Mouse (Mus musculus): ENCODE results near the gene Nfix.
"Not testable (repeated sequence)": the region's sequence is repeated elsewhere in the genome, so short reads cannot be mapped to it uniquely, and the experiment has no call there.

Gene Nfix

GRCm38 (mm10) chr8:84832034-84832717 lies 32.0 kb upstream of the Nfix start:
- DNase-seq = peak; percentile 67

- no peak for DNase-seq
Measured at GRCm38 (mm10) chr8:84831490-84831889, 31.3 kb upstream of the Nfix start, which contains the start of gene Gadd45gip1. Gene Gadd45gip1, plus strand, starts transcription at chr8:84831522.

- not testable (repeated sequence) for DNase-seq
Measured at GRCm38 (mm10) chr8:84826518-84826917, 26.4 kb upstream of the Nfix start.

DNA sequence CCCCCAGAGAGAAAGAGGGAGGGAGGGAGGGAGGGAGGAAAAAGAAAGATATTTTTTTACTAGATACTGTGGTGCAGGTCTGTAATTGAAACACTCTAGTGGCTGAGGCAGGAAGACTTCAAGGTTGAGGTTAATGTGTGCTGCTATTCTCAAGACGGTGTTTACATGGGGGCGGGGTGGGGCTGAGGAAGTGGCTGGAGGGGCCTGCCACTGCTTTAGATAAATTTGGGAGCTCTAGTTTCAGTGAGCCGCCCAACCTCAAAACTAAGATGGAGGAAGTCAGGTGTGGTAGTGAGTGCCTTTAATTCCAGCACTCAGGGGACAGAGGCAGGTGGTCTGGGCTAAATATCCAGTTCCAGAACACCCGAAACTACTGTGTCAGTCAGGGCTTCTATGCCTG lies 25.5 kb upstream of the Nfix start:
- DNase-seq = no peak

DNA sequence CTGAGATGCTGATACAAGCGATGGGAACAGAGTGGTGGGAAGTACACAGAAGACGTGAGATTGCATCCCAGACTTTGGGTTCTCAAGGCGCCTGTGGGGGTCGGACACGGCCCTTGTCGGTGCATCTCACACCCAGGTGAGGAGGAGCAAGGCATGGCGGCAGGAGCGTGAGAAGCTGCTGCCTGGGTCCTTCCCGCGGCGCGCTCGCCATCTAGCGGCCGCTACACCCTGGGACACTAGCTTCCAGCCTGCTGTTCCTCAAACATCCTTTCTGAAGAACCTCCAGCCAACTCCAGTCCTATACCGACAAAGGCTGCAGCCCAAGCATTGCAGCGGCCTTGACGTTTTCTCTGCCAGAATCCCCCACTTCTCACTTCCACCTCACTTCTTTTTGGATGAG lies 23.5 kb upstream of the Nfix start:
- DNase-seq = no peak

- DNase-seq = no peak
Measured at GRCm38 (mm10) chr8:84822723-84823122, 22.6 kb upstream of the Nfix start, which contains the start of gene Dand5. Gene Dand5, minus strand, starts transcription at chr8:84822823.

DNA sequence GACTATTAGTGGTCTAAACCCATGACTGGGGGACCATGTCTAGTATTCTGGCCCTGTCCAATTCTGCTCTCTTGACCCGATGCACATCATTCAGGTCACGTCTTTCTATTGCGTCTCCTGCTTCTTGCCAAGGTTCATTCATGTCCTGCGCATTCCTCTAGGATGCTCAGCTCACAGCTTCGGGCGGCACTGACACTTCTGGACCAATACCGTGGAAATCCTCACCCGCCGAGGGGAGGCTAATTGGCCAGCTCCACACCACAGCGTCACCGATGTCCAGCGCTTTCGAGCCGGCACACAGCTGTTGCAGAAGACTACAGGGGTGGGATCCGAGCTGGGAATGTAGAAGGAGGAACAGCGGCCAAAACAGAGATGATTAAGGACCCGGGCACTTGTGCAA lies 16.0 kb upstream of the Nfix start:
- DNase-seq = no peak

DNA sequence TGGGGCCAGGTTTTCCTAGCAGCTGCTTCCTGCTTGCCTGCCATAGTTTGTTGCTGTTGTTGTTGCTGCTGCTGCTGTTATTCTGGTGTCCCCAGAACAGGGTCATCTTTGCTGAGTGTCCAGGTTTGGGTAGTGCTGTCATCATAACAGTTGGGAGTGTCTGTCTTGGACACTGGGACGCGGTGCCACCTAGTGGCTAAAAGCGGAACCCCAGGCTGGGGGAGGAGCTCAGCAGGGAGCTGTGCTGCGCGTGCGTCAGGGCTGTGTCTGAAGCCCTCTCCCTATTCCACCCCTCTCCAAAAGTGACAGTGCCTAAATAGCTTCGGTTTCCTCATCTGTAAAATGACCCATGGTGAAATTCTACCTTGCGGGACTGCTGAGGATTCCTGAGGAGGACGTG lies 15.4 kb upstream of the Nfix start:
- peak; percentile 85 for DNase-seq

DNA sequence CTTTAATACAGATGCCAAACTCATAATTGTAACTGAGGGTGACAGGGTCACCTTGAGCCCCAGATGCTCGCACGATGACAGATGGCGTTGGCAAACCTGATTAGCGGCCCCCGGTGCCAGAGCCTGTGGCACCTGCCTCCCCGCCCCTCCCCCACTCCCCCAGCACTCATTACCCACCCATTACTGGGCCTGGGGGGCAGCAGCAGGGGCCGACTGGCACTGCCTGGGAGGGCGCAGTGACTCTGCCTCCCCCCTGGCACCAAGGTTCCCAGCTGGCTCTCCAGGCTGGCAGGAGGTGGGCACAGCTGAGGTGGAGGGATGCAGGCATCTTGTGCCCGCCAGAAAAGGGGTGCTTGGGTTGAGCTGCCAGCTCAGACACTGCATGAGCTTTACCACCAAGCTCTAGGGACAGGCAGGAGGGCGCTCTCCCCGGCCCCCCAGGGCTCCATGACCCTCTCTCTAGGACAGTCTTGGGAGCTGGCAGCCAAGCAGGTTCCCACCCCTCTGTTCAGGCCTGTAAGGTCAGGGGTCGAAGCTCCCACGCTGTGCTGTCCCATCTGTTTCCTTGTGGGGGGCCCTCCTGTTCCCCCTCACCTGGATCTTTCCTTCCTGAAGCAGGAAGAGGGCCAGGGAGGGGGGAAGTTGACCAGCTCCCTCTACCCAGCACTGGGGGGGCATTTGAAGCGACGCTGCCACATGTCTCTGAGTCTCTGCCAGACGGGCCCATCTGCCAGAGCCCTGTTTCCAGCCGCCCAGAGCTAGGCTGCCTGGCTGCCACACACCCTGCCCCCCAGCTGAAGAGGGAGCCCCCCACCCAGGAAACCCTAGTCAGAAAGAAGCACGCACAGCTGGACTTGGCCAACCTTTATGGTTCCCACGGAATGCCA lies 14.7 kb upstream of the Nfix start:
- no peak for DNase-seq

DNA sequence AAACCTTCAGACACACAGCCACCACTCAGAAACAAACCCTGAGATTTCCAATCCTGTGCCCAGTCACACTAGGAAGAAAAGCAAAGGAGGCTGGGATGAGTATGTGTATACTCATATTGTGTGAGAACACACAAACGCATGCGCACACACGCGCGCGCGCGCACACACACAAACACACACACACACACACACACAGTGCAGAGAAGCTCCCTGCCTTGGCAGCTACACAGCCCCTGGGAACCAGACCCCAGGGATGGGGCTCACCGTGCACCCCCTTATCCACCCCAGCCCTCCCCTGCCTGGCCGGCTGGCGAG lies 14.1 kb upstream of the Nfix start:
- no peak for DNase-seq

GRCm38 (mm10) chr8:84813830-84814229 lies 13.7 kb upstream of the Nfix start:
- no peak for DNase-seq

DNA sequence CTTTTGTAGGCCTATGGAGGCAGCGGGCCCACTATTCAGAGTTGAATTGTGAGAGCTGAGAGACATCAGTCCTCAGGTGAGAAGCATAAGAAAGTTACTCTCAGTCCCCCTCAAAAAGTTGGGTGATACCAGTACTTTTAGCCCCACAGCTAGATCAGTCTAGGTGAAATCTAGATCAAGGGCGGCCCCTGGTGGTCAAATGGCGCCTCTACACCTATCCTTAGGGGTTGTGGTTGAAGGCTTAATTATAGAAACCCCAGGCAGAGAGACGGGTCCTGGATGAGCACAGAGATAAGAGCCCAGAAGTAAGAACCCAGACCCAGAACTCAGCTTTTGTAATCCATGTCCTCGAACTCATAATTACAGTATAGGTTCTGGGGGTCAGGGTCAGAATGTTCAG lies 12.9 kb upstream of the Nfix start:
- peak; percentile 66 for DNase-seq

DNA sequence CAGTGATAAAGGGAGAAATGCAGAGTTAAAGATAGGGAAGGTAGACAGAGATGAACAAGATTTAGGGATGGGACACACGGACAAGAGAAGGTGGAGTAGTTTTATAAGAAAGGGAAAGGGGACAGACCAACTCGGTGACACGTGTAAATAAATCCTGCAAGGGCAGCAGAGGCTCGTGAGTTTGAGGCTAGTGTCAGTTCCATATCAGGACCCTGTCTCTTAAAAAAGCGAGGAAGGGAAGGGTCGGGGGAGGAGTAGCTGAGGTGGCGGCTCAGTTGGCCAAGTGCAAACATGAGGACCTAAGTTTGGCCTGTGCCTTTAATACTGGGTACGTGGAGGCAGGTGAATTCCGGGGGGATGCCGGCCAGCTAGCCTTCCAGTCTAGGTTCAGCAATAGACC lies 11.2 kb upstream of the Nfix start:
- DNase-seq = no peak

DNA sequence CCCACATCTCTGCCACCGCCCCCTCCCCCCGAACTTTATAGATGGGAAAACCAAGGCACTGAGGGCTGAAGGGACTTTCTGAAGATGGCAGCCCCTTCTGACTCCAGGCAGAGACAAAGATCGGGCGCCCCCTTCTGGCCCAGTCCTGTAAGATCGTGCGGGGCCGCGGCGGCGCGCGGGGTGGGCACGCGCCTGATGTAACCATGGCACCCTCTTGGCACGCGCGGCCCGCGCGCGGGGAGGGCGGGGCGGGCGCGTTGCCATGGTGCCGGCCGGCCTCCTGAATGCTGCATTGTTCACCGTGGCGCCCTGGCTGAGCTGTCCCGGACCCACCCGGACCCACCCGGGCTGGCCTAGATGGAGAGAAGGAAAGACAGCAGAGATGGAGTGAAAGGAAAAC lies 10.8 kb upstream of the Nfix start:
- DNase-seq = peak; percentile 90

DNA sequence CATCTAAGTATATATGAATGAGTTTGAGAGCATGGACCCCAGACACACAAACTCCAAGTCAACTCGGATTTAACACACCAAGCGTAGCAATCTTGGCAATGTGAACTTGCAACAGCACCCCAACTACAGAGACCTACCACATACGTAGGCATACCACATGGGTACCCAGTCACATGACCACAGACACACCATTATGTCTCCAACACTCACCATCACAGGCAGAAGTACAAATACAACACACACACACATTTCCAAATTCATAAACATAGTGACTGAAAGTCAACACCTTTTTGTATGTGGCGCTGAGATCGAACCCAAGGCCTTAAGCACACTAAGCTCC lies 9.8 kb upstream of the Nfix start:
- DNase-seq = no peak

GRCm38 (mm10) chr8:84809109-84809940 lies 9.2 kb upstream of the Nfix start:
- no peak for DNase-seq

- DNase-seq = no peak
Measured at GRCm38 (mm10) chr8:84806031-84806430, 5.9 kb upstream of the Nfix start.

DNA sequence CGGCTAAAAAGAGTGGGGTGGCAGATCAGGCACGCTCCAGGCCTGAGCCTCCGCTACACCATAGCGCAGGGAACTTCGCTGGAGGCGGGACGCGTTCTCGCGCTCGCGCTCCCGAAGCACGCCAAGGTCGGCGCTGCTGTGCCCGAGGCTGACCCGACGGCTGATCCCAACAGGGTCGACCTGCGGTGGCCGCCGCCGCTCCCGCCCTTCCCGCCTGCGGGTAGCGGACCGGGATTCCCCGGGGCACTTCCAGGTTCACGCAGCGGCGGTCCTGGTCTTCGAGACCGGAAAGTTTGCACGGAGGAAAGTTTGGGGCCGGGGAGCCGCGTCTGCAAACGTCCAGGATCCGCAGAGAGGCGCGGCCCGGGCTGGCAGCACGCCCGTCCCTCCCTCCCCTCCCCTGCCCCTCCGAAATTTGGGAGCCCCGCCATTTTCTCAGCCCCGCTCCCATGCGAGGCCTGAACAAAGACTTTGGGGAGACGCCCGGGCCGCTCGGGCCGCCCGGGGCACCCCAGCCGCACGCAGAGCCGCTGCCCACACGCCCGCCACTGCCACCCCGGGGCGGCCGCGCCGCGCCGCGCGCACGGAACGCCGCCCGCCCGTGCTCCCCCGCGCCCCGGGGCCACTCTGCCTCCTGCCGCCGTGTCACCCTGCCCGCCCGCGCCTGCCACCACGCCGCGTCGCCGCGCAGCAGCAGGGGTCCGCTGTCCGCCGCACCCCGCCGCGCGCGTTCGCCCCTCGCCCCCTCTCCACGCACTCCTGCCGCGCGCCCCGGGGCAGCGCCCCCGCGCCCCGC lies 810 bp downstream of the Nfix start:
- no peak for DNase-seq

DNA sequence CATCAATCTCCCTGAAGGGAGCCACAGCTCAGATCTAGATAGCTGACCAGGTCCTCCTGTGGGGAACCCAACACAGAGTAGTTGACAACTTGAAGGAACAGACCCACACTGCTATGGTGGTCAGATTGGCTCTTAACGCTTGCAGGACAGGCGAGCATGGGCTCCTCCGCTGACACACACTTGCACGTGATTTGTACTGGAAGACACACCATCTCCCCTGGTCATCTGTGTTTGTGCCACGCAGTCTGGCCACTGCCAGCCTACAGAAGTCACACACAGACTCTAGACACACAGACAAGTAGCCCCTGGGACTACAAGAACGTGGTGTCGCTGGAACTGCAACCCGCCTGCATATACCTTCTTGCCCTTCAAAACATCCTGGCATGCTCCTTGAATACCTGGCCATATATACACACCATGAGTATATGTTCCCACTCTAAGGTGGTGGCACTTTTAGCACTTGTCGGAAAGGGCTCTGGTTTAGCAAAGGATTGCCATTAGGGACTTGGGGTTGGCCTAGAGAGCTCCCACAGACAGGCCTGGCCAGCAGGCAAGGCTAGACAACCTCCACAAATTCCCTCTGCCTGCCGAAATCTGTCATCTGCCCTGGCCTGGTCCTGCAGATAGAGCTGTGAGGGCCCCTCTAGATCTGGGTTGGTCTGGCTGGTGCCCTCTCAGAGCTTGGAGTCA lies 1.6 kb downstream of the Nfix start:
- DNase-seq = no peak

DNA sequence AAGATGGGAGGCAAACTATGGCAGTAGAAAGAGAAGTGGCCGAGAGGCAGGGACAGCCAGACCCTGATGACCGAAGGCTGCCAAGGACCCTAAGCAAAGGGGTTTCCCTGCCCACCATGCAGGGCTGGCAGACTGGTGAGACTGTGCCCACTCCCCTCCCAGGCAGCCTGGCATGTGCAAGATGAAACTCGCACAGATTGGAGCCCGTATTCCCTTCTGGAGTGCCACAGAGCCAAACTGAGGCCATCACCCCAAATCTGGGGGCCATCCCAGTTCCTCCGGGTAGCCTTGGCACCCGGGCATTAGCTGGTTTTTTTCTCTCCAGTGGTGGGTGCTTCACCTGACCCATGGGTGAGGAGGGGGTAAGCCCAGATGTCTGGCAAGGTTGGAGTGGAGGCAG lies 2.2 kb downstream of the Nfix start:
- no peak for DNase-seq

DNA sequence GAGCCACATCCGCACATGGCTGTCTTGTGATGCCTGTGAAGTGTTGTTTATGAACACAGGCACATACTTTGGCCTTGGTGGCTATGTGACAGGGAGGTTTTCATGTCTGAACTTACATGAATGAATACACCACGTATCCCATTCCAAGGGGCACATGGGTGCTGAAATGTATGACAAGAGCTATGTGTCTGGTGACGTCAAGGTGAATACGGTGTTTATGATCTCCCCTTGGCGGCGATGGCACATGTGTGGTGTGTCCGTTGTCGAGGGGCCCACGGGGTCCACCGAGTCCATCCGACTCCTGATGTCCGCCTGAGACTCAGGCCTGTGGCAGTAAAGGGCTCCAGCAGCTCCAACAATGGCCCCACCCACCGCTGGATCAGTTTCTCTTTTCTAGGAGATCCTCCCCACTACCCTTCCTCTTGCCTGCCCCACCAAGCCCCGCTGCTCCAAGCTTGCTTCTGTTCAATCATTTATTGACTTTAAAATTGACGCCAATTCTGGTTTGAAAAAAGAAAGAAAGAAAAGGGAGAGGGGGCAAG lies 2.8 kb downstream of the Nfix start:
- DNase-seq = no peak

DNA sequence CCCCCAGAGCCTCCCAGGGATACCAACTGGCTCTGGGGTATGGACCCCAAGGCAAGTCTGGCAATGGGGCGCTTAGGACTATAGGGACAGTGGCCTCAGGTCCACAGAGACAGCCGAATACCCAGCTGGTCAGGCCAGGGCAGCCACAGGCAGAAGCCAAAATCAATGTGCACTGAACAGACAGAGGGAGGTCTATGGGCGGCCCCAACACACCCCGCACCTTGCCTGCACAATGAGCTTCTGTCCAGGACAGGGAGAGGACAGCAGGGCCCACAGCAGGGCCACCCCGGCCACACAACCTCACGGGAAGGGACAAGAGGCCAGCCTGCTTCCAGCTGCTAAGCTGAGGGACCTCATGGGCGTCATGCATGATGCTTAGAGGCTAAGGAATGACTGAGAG lies 5.7 kb downstream of the Nfix start:
- DNase-seq = no peak
